Mouse (Mus musculus): ENCODE data around the gene Nt5dc3. TPM values are rescaled to one million over a fixed set of nuclear protein-coding genes. Genes with fewer than 3 reads are reported as not detected.

Nt5dc3 gene
- polyA plus RNA-seq, 1 experiment from 2014 or later = 7.8 TPM

DNA sequence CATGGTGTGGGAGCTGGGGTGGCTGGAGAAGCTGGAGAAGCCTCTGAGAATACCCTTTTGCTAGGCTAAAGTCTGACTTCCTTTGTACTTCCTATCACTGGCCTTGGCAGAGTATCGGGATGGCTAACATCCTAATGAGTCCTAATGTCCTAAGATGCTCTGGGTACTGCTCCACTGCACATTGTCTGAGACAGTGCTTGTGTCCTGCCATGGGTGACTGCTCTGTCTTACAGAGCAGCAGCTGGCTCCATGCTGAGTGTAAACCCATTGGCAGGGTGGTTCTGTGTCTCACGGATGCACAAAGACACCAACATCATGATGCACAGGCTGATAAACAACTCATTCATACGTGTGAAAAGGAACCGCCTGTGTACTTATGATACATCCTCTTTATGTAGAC, 70.3 kb downstream of the Nt5dc3 start:
- Histone ChIP-seq H3K9ac (replicated peaks; ENCODE audit: low read depth, low read length) (no peak overlapping the region), H3K9me3 (ENCODE audit: control insufficient read depth, low read length) (no peaks in the 10 kb centered on the region), H3K36me3 (ENCODE audit: control insufficient read depth, insufficient read depth) (no peaks in the 10 kb centered on the region), H3K27ac (ENCODE audit: low read length) (no peak overlapping the region), H3K4me2 (ENCODE audit: low read length) (no peak overlapping the region), H3K4me1 (replicated peaks; ENCODE audit: control insufficient read depth, insufficient read depth, low read length) (no peaks in the 10 kb centered on the region), H3K4me3 (replicated peaks; ENCODE audit: low read length) (no peak overlapping the region), H3K27me3 (replicated peaks; ENCODE audit: control insufficient read depth, insufficient read depth, low read length) (no peaks in the 10 kb centered on the region)
- no peak for ATAC-seq
- WGBS = 90% methylated on average over 4 of the region's 4 CpGs

DNA sequence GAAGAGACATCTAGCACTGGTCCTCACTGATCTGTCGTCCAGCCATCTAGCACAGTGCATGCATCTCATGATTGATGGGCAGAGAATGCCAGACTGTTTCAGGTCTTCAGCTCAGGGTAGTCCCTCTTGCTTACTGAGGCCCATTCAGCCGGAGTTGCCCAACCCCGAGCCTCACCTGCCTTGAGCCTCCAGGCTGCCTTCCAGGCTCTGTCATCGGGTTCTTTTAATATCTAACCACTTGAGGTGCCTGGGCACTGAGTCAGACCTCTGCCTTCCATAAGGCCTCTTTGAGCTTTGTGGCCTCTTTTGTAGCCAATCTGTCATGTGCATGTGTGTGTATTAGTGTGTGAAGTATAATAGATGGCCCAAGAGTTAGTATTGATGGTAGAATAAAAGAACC, 70.7 kb downstream of the Nt5dc3 start:
- no peaks in the 10 kb centered on the region for H3K4me1 ChIP-seq (replicated peaks; ENCODE audit: control insufficient read depth, insufficient read depth, low read length)
- no peak overlapping the region for H3K4me2 ChIP-seq (ENCODE audit: low read length)
- no peak for ATAC-seq
- no peak overlapping the region for H3K9ac ChIP-seq (replicated peaks; ENCODE audit: low read depth, low read length)
- no peaks in the 10 kb centered on the region for H3K27me3 ChIP-seq (replicated peaks; ENCODE audit: control insufficient read depth, insufficient read depth, low read length)
- H3K27ac ChIP-seq (ENCODE audit: low read length) = no peak overlapping the region
- H3K4me3 ChIP-seq (replicated peaks; ENCODE audit: low read length) = no peak overlapping the region
- WGBS = 86% methylated on average over 4 of the region's 4 CpGs
- H3K9me3 ChIP-seq (ENCODE audit: control insufficient read depth, low read length) = no peaks in the 10 kb centered on the region
- no peaks in the 10 kb centered on the region for H3K36me3 ChIP-seq (ENCODE audit: control insufficient read depth, insufficient read depth)

GRCm38 (mm10) chr10:86852160-86852559, 73.4 kb downstream of the Nt5dc3 start:
- Histone ChIP-seq H3K4me3 (replicated peaks; ENCODE audit: low read length) (no peak overlapping the region), H3K9ac (replicated peaks; ENCODE audit: low read depth, low read length) (no peak overlapping the region), H3K27ac (ENCODE audit: low read length) (no peak overlapping the region), H3K27me3 (replicated peaks; ENCODE audit: control insufficient read depth, insufficient read depth, low read length) (no peaks in the 10 kb centered on the region), H3K36me3 (ENCODE audit: control insufficient read depth, insufficient read depth) (no peaks in the 10 kb centered on the region), H3K9me3 (ENCODE audit: control insufficient read depth, low read length) (no peaks in the 10 kb centered on the region), H3K4me2 (ENCODE audit: low read length) (no peak overlapping the region), H3K4me1 (replicated peaks; ENCODE audit: control insufficient read depth, insufficient read depth, low read length) (no peaks in the 10 kb centered on the region)
- peak; percentile 40; the same call in 1 of the 2 replicates for ATAC-seq
- WGBS = 73% methylated on average over 6 of the region's 6 CpGs

- no peak overlapping the region for H3K27ac ChIP-seq (ENCODE audit: low read length)
- H3K9ac ChIP-seq (replicated peaks; ENCODE audit: low read depth, low read length) = no peak overlapping the region
- WGBS = 85% methylated on average over 3 of the region's 3 CpGs
- no peaks in the 10 kb centered on the region for H3K27me3 ChIP-seq (replicated peaks; ENCODE audit: control insufficient read depth, insufficient read depth, low read length)
- H3K36me3 ChIP-seq (ENCODE audit: control insufficient read depth, insufficient read depth) = no peaks in the 10 kb centered on the region
- H3K4me2 ChIP-seq (ENCODE audit: low read length) = no peak overlapping the region
- H3K9me3 ChIP-seq (ENCODE audit: control insufficient read depth, low read length) = no peaks in the 10 kb centered on the region
- no peaks in the 10 kb centered on the region for H3K4me1 ChIP-seq (replicated peaks; ENCODE audit: control insufficient read depth, insufficient read depth, low read length)
- no peak overlapping the region for H3K4me3 ChIP-seq (replicated peaks; ENCODE audit: low read length)
- ATAC-seq = no peak
Measured at GRCm38 (mm10) chr10:86853433-86853832, 74.6 kb downstream of the Nt5dc3 start.

GRCm38 (mm10) chr10:86860396-86860795, 81.6 kb downstream of the Nt5dc3 start:
- H3K9me3 ChIP-seq (ENCODE audit: control insufficient read depth, low read length) = no peaks in the 10 kb centered on the region
- WGBS = 84% methylated on average over 4 of the region's 4 CpGs
- no peaks in the 10 kb centered on the region for H3K4me1 ChIP-seq (replicated peaks; ENCODE audit: control insufficient read depth, insufficient read depth, low read length)
- no peak overlapping the region for H3K9ac ChIP-seq (replicated peaks; ENCODE audit: low read depth, low read length)
- no peak overlapping the region for H3K4me3 ChIP-seq (replicated peaks; ENCODE audit: low read length)
- no peak for ATAC-seq
- no peaks in the 10 kb centered on the region for H3K27me3 ChIP-seq (replicated peaks; ENCODE audit: control insufficient read depth, insufficient read depth, low read length)
- no peak overlapping the region for H3K27ac ChIP-seq (ENCODE audit: low read length)
- H3K36me3 ChIP-seq (ENCODE audit: control insufficient read depth, insufficient read depth) = no peaks in the 10 kb centered on the region
- H3K4me2 ChIP-seq (ENCODE audit: low read length) = no peak overlapping the region

DNA sequence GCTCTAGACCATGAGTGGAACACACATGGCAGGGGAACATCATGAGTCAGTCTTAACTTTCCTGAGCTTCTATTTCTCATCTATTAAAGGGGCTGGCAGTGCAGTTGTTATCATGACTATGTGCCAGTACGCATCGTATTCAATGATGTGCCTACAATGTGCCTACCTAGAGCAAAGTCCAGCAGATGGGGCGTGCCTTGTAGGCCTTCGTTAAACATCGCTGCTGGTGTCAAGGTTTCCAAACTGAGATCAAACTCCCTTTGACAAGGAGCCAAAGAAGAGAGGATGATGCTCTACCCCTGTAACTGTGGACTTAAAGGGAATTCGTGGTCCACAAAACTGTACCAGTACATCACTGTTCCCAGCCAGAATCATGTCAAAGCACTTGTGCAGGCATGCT, 83.7 kb downstream of the Nt5dc3 start:
- no peaks in the 10 kb centered on the region for H3K4me1 ChIP-seq (replicated peaks; ENCODE audit: control insufficient read depth, insufficient read depth, low read length)
- no peak overlapping the region for H3K4me2 ChIP-seq (ENCODE audit: low read length)
- H3K9ac ChIP-seq (replicated peaks; ENCODE audit: low read depth, low read length) = no peak overlapping the region
- no peaks in the 10 kb centered on the region for H3K27me3 ChIP-seq (replicated peaks; ENCODE audit: control insufficient read depth, insufficient read depth, low read length)
- no peaks in the 10 kb centered on the region for H3K9me3 ChIP-seq (ENCODE audit: control insufficient read depth, low read length)
- ATAC-seq = no peak
- H3K36me3 ChIP-seq (ENCODE audit: control insufficient read depth, insufficient read depth) = no peaks in the 10 kb centered on the region
- 87% methylated on average over 6 of the region's 6 CpGs for WGBS
- H3K27ac ChIP-seq (ENCODE audit: low read length) = no peak overlapping the region
- no peak overlapping the region for H3K4me3 ChIP-seq (replicated peaks; ENCODE audit: low read length)

GRCm38 (mm10) chr10:86863429-86863828, 84.6 kb downstream of the Nt5dc3 start:
- no peak for ATAC-seq
- H3K9ac ChIP-seq (replicated peaks; ENCODE audit: low read depth, low read length) = no peak overlapping the region
- H3K27ac ChIP-seq (ENCODE audit: low read length) = no peak overlapping the region
- H3K27me3 ChIP-seq (replicated peaks; ENCODE audit: control insufficient read depth, insufficient read depth, low read length) = no peaks in the 10 kb centered on the region
- no peaks in the 10 kb centered on the region for H3K36me3 ChIP-seq (ENCODE audit: control insufficient read depth, insufficient read depth)
- no peak overlapping the region for H3K4me3 ChIP-seq (replicated peaks; ENCODE audit: low read length)
- H3K4me1 ChIP-seq (replicated peaks; ENCODE audit: control insufficient read depth, insufficient read depth, low read length) = no peaks in the 10 kb centered on the region
- H3K4me2 ChIP-seq (ENCODE audit: low read length) = no peak overlapping the region
- WGBS = 90% methylated on average over 6 of the region's 6 CpGs
- H3K9me3 ChIP-seq (ENCODE audit: control insufficient read depth, low read length) = no peaks in the 10 kb centered on the region

GRCm38 (mm10) chr10:86872121-86872520, 93.3 kb downstream of the Nt5dc3 start:
- Histone ChIP-seq H3K27ac (ENCODE audit: low read length) (no peak overlapping the region), H3K9me3 (ENCODE audit: control insufficient read depth, low read length) (no peaks in the 10 kb centered on the region), H3K4me1 (replicated peaks; ENCODE audit: control insufficient read depth, insufficient read depth, low read length) (no peaks in the 10 kb centered on the region), H3K36me3 (ENCODE audit: control insufficient read depth, insufficient read depth) (no peaks in the 10 kb centered on the region), H3K4me3 (replicated peaks; ENCODE audit: low read length) (no peak overlapping the region), H3K9ac (replicated peaks; ENCODE audit: low read depth, low read length) (no peak overlapping the region), H3K4me2 (ENCODE audit: low read length) (no peak overlapping the region), H3K27me3 (replicated peaks; ENCODE audit: control insufficient read depth, insufficient read depth, low read length) (no peaks in the 10 kb centered on the region)
- ATAC-seq = no peak
- WGBS = 91% methylated on average over 7 of the region's 7 CpGs

- WGBS = 75% methylated on average over 5 of the region's 5 CpGs
- no peak for ATAC-seq
Measured at GRCm38 (mm10) chr10:86872591-86872990, 93.8 kb downstream of the Nt5dc3 start.

GRCm38 (mm10) chr10:86878721-86879120, 99.9 kb downstream of the Nt5dc3 start:
- ATAC-seq = no peak
- H3K4me1 ChIP-seq (replicated peaks; ENCODE audit: control insufficient read depth, insufficient read depth, low read length) = no peaks in the 10 kb centered on the region
- WGBS = 92% methylated on average over 7 of the region's 7 CpGs
- H3K27ac ChIP-seq (ENCODE audit: low read length) = no peak overlapping the region
- H3K9me3 ChIP-seq (ENCODE audit: control insufficient read depth, low read length) = no peaks in the 10 kb centered on the region
- no peak overlapping the region for H3K9ac ChIP-seq (replicated peaks; ENCODE audit: low read depth, low read length)
- H3K4me2 ChIP-seq (ENCODE audit: low read length) = no peak overlapping the region
- H3K4me3 ChIP-seq (replicated peaks; ENCODE audit: low read length) = no peak overlapping the region
- H3K36me3 ChIP-seq (ENCODE audit: control insufficient read depth, insufficient read depth) = no peaks in the 10 kb centered on the region
- no peaks in the 10 kb centered on the region for H3K27me3 ChIP-seq (replicated peaks; ENCODE audit: control insufficient read depth, insufficient read depth, low read length)

More at GRCm38 (mm10) chr10:86872591-86872990, 93.8 kb downstream of the Nt5dc3 start:
- no peak overlapping the region for H3K9ac ChIP-seq (replicated peaks; ENCODE audit: low read depth, low read length)
- no peaks in the 10 kb centered on the region for H3K36me3 ChIP-seq (ENCODE audit: control insufficient read depth, insufficient read depth)
- H3K9me3 ChIP-seq (ENCODE audit: control insufficient read depth, low read length) = no peaks in the 10 kb centered on the region
- no peak overlapping the region for H3K4me2 ChIP-seq (ENCODE audit: low read length)
- H3K27ac ChIP-seq (ENCODE audit: low read length) = no peak overlapping the region
- no peak overlapping the region for H3K4me3 ChIP-seq (replicated peaks; ENCODE audit: low read length)
- H3K27me3 ChIP-seq (replicated peaks; ENCODE audit: control insufficient read depth, insufficient read depth, low read length) = no peaks in the 10 kb centered on the region
- H3K4me1 ChIP-seq (replicated peaks; ENCODE audit: control insufficient read depth, insufficient read depth, low read length) = no peaks in the 10 kb centered on the region

Data from forebrain, embryonic 16.5 days (tissue).